Mouse (Mus musculus) CH12.LX (cell line): ENCODE data around the gene Usp30. TPM values are rescaled to one million over a fixed set of nuclear protein-coding genes. Genes with fewer than 3 reads are reported as not detected.

Experiments
- DNase-seq: peaks from one replicate; pipeline ENCODE4 v3.0.0-alpha.2; 2013; ENCODE audit errors: extremely low read depth
- H3K27ac ChIP-seq: 2 replicates; pipeline ENCODE4 v1.5.1; 2012; ENCODE audit warnings: low read depth, mild to moderate bottlenecking, control low read depth, moderate library complexity; ENCODE audit not compliant: insufficient read depth
- H3K27me3 ChIP-seq: replicated peaks from 2 replicates; pipeline ENCODE3; 2012; ENCODE audit warnings: inconsistent platforms
- H3K36me3 ChIP-seq, 2 experiments: replicated peaks in 1 of 2; 2 replicates each; pipeline versions ENCODE3 to v1.6.1; 2012; ENCODE audit warnings: inconsistent platforms in 1 of 2, low read length in 1 of 2, mild to moderate bottlenecking in 1 of 2, mixed read lengths in 1 of 2, moderate library complexity in 1 of 2; ENCODE audit not compliant: control insufficient read depth in 1 of 2, insufficient read depth in 1 of 2
- H3K4me1 ChIP-seq, 2 experiments: 2 replicates each; pipeline ENCODE4 v1.6.1; 2012; ENCODE audit warnings: inconsistent platforms in 1 of 2, moderate library complexity in 1 of 2; ENCODE audit not compliant: insufficient read depth in 2 of 2, control insufficient read depth in 1 of 2
- H3K4me2 ChIP-seq: 2 replicates; pipeline ENCODE4 v1.6.1; 2012; ENCODE audit warnings: low read depth, mild to moderate bottlenecking, control low read depth; ENCODE audit not compliant: poor library complexity, insufficient read depth, severe bottlenecking
- H3K4me3 ChIP-seq, 3 experiments: fragments of 150-350 bp in 1 of 3; sonication (generic) in 1 of 3; replicated peaks in 1 of 3; 2 replicates each; pipeline versions ENCODE3 to v1.5.1; 2011 to 2012; ENCODE audit warnings: low read depth in 2 of 3, low read length in 2 of 3, mild to moderate bottlenecking in 2 of 3, moderate library complexity in 2 of 3, control low read depth in 1 of 3, improper control_type of control experiment in 1 of 3, inconsistent platforms in 1 of 3, mixed read lengths in 1 of 3; ENCODE audit not compliant: poor library complexity in 1 of 3
- H3K79me2 ChIP-seq: replicated peaks from 2 replicates; pipeline ENCODE4 v1.6.1; 2012; ENCODE audit warnings: mild to moderate bottlenecking, moderate library complexity; ENCODE audit not compliant: control insufficient read depth, poor library complexity, insufficient read depth, severe bottlenecking; ENCODE audit errors: extremely low read depth
- H3K9ac ChIP-seq: 2 replicates; pipeline ENCODE4 v1.6.1; 2012; ENCODE audit warnings: low read depth, mild to moderate bottlenecking, control low read depth, moderate library complexity; ENCODE audit not compliant: insufficient read depth
- H3K9me3 ChIP-seq: replicated peaks from 2 replicates; pipeline ENCODE3; 2012; ENCODE audit warnings: low read length, inconsistent platforms, mixed read lengths
- CHD1 ChIP-seq: IDR thresholded peaks from 2 replicates; pipeline ENCODE4 v1.6.1; 2012; ENCODE audit warnings: low read depth, low read length, improper control_type of control experiment, inconsistent platforms
- CHD2 ChIP-seq: IDR thresholded peaks from 2 replicates; pipeline ENCODE4 v1.6.1; 2011; ENCODE audit warnings: low read length, improper control_type of control experiment
- E2F4 ChIP-seq: IDR thresholded peaks from 2 replicates; pipeline ENCODE4 v1.6.1; 2011; ENCODE audit warnings: low read depth, low read length, improper control_type of control experiment; ENCODE audit not compliant: insufficient replicate concordance
- ELF1 ChIP-seq: IDR thresholded peaks from 2 replicates; pipeline ENCODE4 v1.6.1; 2014; ENCODE audit warnings: low read depth, mild to moderate bottlenecking, inconsistent platforms, low read length, improper control_type of control experiment
- EP300 ChIP-seq: IDR thresholded peaks from 2 replicates; pipeline ENCODE4 v1.6.1; 2011; ENCODE audit warnings: low read length, improper control_type of control experiment
- HCFC1 ChIP-seq: IDR thresholded peaks from 2 replicates; pipeline ENCODE4 v1.6.1; 2012; ENCODE audit warnings: low read depth, mild to moderate bottlenecking, inconsistent platforms, low read length, improper control_type of control experiment
- JUN ChIP-seq: IDR thresholded peaks from 2 replicates; pipeline ENCODE4 v1.6.1; 2011; ENCODE audit warnings: low read depth, mild to moderate bottlenecking, low read length, improper control_type of control experiment, moderate library complexity; ENCODE audit not compliant: insufficient read depth
- KAT2A ChIP-seq: IDR thresholded peaks from 2 replicates; pipeline ENCODE4 v1.6.1; 2012; ENCODE audit warnings: low read length, improper control_type of control experiment, inconsistent platforms; ENCODE audit not compliant: insufficient replicate concordance
- MAX ChIP-seq: IDR thresholded peaks from 2 replicates; pipeline ENCODE4 v1.6.1; 2011; ENCODE audit warnings: low read length, improper control_type of control experiment
- MAZ ChIP-seq: IDR thresholded peaks from 2 replicates; pipeline ENCODE4 v1.6.1; 2012; ENCODE audit warnings: low read depth, mild to moderate bottlenecking, inconsistent platforms, low read length, improper control_type of control experiment, moderate library complexity
- MEF2A ChIP-seq: IDR thresholded peaks from 2 replicates; pipeline ENCODE4 v1.6.1; 2014; ENCODE audit warnings: low read depth, mild to moderate bottlenecking, inconsistent platforms, low read length, improper control_type of control experiment, borderline replicate concordance
- MXI1 ChIP-seq: IDR thresholded peaks from 2 replicates; pipeline ENCODE4 v1.6.1; 2011; ENCODE audit warnings: mild to moderate bottlenecking, low read depth, low read length, improper control_type of control experiment
- NRF1 ChIP-seq: IDR thresholded peaks from 2 replicates; pipeline ENCODE4 v1.6.1; 2014; ENCODE audit warnings: low read depth, mild to moderate bottlenecking, inconsistent platforms, low read length, improper control_type of control experiment, moderate library complexity
- POLR2AphosphoS2 ChIP-seq: IDR thresholded peaks from 2 replicates; pipeline ENCODE4 v1.6.1; 2011; ENCODE audit warnings: low read depth, low read length, improper control_type of control experiment
- RAD21 ChIP-seq: IDR thresholded peaks from 2 replicates; pipeline ENCODE4 v1.6.1; 2011; ENCODE audit warnings: low read depth, mild to moderate bottlenecking, low read length, improper control_type of control experiment, moderate library complexity
- TBP ChIP-seq: conservative IDR thresholded peaks from 2 replicates; pipeline ENCODE4 v1.6.1; 2011; ENCODE audit warnings: low read depth, low read length, improper control_type of control experiment
- TCF12 ChIP-seq: IDR thresholded peaks from 2 replicates; pipeline ENCODE4 v1.6.1; 2014; ENCODE audit warnings: low read depth, mild to moderate bottlenecking, inconsistent platforms, low read length, improper control_type of control experiment
- USF2 ChIP-seq: conservative IDR thresholded peaks from 2 replicates; pipeline ENCODE4 v1.6.1; 2011; ENCODE audit warnings: low read depth, low read length, improper control_type of control experiment
- ZMIZ1 ChIP-seq: IDR thresholded peaks from 2 replicates; pipeline ENCODE4 v1.6.1; 2012; ENCODE audit warnings: low read depth, mild to moderate bottlenecking, inconsistent platforms, low read length, improper control_type of control experiment
- dilution Hi-C: fragments of 300-500 bp; cut with MboI; formaldehyde crosslinking; loops from 2 replicates; pipeline ENCODE4 v1.14.3; 2020; ENCODE audit warnings: low sequenced_read_pairs; ENCODE audit not compliant: extremely low pct_unique_long_range_greater_than_20kb, extremely low pct_ligation_motif_present
- in situ Hi-C: fragments of 300-500 bp; cut with MboI; formaldehyde crosslinking; loops from 3 replicates; pipeline ENCODE4 v1.14.3; 2019; ENCODE audit warnings: low sequenced_read_pairs, low pct_ligation_motif_present, low pct_unique_long_range_greater_than_20kb, mixed read lengths
- polyA plus RNA-seq: library from polyadenylated mRNA; unstranded; fragments of >175 nt; gene quantifications from 2 replicates; pipeline ENCODE4 v1.2.1, GENCODE M21; 2012; ENCODE audit warnings: low read depth; ENCODE audit not compliant: insufficient read length
- total RNA-seq, 2 experiments: library from RNA; depleted of rRNA; stranded (reverse); fragments of 300-350 nt in 1 of 2; fragments of >200 nt in 1 of 2; gene quantifications; 2 replicates each; pipeline ENCODE4 v1.2.3; 2012 to 2014

Usp30 gene
- total and polyA plus RNA-seq, 3 experiments: 13.0 to 15.5 (median 14.5) TPM

DNA sequence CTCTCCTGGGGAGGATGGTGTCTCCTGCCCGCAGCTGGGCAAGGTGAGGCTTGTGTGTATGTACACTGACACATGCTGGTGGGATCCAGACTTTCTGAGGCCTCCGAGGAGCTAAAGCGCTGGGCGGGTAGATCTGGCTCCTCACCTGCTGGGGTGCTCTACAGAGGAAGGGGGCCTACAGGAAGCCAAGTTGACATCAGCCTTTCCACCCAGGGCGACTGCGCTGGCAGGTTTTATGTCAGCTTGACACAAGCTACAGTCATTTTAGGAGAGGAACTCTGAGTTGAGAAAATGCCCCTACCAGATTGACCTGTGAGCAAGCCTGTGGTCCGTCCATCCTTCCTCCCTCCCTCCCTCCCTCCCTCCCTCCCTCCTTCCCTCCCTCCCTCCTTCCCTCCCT, 3.6 kb upstream of the Usp30 start (continued):
- no peak for TF ChIP-seq POLR2AphosphoS2
- TF ChIP-seq USF2: no peak
- no peak for TF ChIP-seq HCFC1
- peak; percentile 65 for TF ChIP-seq ELF1
- no peak for TF ChIP-seq E2F4
- no peak for TF ChIP-seq CHD1
- peak; percentile 90 for TF ChIP-seq TCF12
- peak; percentile 21 for TF ChIP-seq RAD21
- peak; percentile 95 for TF ChIP-seq EP300
- TF ChIP-seq JUN: peak; percentile 89

DNA sequence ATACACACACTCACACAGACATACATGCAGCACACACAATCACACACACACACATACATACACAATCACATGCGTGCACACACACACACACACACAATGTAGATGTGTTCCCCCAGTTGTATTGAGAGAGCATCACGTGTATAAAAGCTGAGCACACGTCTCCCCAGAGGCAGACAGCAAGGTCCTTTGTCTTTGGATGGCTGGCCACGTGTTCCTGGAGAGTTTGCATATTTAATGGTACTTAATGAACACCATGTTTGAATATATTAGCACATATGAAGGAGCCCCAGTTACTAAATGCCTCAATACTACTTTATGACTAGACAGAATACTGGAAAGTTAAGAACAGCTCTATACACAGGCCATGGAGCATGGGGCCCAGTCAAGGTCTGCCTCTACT, 1.3 kb upstream of the Usp30 start:
- dilution Hi-C loops: no loop called here
- no peak overlapping the region for H3K27ac ChIP-seq
- H3K79me2 ChIP-seq: no peaks in the 10 kb centered on the region
- no peak overlapping the region for H3K4me3 ChIP-seq
- peaks cover 30 to 77% of the 10 kb centered on the region in 2 experiments for H3K4me1 ChIP-seq
- DNase-seq: no peak
- no peaks in the 10 kb centered on the region for H3K27me3 ChIP-seq
- H3K9me3 ChIP-seq: peaks cover 1% of the 10 kb centered on the region
- peaks cover 0 to 7% of the 10 kb centered on the region in 2 experiments for H3K36me3 ChIP-seq
- H3K9ac ChIP-seq: no peak overlapping the region
- in situ Hi-C loops: no loop called here
- TF ChIP-seq CHD1 (no peak), TBP (no peak), MAX (no peak), MAZ (no peak), NRF1 (no peak), ZMIZ1 (no peak), MXI1 (no peak)
- TF ChIP-seq, all 38 proteins: peak for 0
- no peak overlapping the region for H3K4me2 ChIP-seq

DNA sequence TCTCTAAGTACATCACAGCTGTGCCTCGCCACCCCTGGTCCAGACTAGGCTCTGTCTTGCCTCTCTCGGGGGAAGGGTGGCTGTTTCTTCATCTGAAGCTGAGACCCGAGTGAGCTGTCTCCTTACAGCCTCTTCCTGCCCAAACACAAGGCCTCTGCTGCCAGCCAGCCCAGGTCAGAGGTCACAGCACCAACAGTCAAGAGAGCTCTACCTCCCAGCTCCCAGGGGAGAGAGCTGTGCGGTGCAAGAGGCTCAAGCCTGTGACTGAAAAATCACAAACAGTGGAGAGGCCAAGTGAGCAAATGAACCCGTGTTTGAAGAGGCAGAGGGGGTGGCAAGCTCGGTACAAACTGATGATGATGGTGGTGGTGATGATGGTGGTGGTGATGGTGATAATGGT, 1.3 kb downstream of the Usp30 start:
- in situ Hi-C loops: no loop called here
- TF ChIP-seq MEF2A (0 out of 2 replicates have a peak, but pooled peaks have one; percentile 19), ELF1 (peak; percentile 21; the same call in 1 of the 2 replicates), CHD2 (peak; percentile 35), HCFC1 (no peak), KAT2A (no peak)
- TF ChIP-seq, all 38 proteins: peak for 3
- H3K79me2 ChIP-seq: no peaks in the 10 kb centered on the region
- no peaks in the 10 kb centered on the region for H3K27me3 ChIP-seq
- peak; percentile 68 for DNase-seq
- H3K9me3 ChIP-seq: peaks cover 3% of the 10 kb centered on the region
- H3K9ac ChIP-seq: 0 out of 2 replicates have a peak overlapping the region, but pooled peaks have one; percentile 30
- dilution Hi-C loops: no loop called here
- peak overlapping the region; percentile 8; the same call in 1 of the 2 replicates for H3K4me2 ChIP-seq
- no peak overlapping the region for H3K4me3 ChIP-seq
- H3K4me1 ChIP-seq: peaks cover 33 to 86% of the 10 kb centered on the region in 2 experiments
- peak overlapping the region; percentile 36 for H3K27ac ChIP-seq
- H3K36me3 ChIP-seq: peaks cover 0 to 7% of the 10 kb centered on the region in 2 experiments
